Mouse (Mus musculus): ENCODE measurements around the gene Exosc9.

Exosc9 gene

DNA sequence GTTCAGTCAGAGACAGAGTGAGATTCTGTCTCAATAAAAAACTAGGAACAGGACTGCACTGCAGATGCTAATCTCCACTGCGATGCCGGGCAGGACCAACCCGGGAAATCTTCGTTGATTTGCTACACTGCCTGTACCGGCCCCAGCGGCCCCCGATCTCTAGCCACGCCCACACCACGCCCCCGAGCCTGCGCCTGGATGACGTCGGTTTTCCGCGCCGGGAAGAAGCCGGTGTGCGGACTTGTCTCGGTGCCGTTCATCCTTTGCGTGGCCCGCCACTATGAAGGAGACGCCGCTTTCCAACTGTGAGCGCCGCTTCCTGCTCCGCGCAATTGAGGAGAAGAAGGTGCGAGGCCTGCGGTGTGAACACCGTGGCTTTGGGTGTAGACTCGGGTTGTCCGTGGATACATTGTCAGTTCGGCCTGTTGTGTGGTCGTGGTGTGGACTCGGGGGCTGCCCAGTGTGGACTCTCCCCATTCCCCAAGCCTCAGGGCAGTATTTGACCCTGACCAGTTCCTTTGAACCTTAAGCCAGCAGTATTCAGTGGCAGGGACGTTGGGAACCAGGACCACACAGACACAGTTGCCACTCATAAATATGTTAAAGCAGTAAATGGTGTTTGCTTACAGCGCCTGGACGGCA is at the start of gene Exosc9:
Exosc9 (plus strand) TSS at position 201 of the 642 bp plus-strand sequence.
- DNase-seq (ENCODE audit: low spot score in 2 of 2): peak; percentile 97 to 98

DNA sequence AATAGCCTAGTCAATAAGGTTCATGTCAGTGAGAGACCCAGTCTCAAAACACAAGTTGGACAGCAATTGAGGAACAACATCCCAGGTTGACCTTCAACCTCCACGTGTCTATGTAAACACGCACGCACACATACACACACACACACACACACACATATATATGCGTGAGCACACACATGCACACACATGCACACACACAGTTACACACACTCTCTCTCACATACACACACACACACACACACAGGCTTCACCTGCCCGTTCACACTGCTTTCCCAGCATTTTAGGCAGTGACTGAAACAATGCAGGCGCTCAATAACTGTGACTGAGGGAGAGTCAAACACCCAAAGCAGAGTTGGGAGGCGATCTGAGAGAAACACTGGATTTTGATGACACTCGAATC is 47.1 kb upstream of the Exosc9 start:
- DNase-seq (ENCODE audit: low spot score in 2 of 2): no peak

DNA sequence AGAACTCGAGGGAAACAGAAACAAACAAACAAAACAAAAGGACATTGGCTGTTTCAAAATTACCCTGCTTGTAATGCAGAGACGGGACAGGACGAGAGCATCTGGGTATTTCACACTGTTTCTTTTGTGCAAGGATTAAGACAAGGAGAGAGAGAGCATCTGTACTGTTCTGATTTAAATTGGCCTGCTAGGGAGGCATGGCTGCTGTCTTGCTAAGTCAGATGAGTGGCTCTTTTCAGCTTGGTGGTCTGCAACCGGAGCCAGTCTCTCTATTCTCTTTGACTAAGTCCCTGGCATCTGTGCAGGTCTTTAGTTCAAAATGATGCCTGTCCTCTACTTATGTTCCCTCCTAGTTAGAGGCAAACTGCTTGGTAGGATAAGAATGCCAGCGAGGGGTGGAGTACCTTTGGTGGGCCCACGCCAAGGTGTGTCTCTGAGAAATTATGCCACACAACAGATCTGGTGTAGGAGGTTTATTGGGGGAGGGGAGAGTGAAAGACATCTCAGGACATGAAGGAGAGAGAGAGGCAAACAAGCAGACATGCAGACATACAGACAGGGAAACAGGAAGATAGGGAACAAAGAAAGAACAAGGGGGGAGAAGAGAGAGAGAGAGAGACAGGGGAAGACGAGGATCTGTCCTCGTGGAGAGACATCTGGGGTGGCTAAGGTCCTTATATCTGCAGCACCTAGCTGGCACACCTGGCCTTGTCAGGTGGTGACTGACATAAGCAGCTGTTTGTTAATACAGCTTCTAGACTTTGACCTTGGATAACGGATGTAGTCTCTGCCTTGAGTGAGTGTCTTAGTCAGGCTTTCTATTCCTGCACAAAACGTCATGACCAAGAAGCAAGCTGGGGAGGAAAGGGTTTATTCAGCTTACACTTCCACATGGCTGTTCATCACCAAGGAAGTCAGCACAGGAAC is 46.3 kb upstream of the Exosc9 start:
- DNase-seq (ENCODE audit: low spot score in 2 of 2): no peak

DNA sequence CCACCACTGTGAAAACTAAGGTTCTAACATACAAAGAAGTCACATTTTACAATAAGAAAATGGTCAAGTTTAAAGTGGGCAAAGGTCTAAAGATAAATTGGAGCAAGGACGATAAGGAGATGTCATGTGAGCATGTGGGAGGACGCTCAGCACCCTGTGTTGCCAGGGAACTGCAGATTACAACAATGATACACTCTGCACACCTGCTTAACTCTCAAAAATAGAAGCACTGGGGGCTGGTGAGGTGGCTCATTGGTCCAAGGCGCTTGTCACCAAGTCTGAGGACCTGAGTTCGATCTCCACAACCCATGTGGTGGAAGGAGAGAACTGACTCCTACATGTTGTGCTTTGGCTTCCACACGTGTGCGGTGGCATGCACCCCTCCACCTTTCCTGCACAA is 40.9 kb upstream of the Exosc9 start:
- DNase-seq (ENCODE audit: low spot score in 2 of 2): no peak

DNA sequence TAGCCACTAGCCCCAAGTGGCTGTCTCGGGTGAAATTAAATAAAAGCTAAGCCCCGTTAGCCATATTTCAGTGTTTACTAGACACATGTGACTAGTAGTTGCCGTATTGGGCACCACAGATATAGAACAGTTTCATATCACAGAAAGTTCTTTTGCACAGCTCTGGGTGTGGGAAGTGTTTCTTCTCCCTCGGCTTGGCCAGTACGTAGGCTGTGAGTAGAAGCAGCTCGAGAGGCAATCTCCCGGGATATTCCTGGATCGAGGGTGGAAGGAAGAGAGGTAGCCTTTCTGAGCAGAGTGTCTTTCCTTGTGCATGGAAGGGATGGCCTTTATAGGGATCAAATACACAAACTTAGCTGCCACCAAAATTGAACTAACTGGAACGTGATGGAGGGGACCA is 36.2 kb upstream of the Exosc9 start:
- peak; percentile 61 to 63 for DNase-seq (ENCODE audit: low spot score in 2 of 2)

DNA sequence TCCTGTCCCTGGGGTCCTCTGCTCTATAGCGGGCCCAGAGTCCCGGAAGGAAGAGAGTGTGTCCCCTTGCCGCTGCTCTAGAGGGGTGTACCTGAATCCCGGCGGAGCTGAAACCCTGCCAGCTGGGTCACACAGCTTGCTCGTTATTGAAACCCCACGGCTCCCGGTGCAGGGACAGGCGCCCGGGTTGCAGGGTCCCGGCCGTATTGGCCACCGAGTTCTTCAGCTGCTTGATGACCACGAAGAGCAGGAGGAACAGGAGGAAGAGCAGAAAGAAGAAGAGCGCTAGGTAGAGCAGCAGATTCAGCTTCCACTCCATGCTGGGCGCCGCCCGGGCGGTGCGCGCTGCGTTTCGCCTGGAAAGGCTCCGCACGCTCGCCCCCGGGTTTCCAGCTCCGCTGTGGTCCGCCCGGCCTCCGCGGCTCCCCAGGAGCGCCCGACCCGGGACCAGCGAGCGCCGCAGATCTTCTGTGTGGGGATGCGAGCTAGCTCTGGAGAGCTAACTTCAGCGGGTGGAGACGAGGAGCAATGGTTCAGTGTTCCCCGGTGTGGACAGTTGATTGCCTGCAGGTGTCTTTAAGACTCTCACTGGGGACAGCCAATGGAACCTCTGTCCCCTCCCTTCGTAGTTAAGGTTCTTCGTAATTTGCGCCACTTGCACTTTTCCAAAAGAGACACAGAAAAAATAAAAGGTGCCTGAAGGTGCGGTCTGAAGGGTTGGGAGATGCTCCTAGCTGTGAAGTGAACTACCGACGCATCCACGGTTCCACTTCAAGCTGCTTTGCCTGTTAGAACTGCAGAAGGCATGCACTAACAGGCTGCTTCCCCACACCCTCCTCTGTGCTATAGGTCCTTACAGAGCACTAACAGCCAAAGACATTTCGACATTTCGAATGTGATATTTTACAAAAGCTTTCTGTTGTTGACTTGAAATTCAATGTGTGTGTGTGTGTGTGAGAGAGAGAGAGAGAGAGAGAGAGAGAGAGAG is 31.0 kb upstream of the Exosc9 start, which contains the start of gene Gm11549:
Gm11549 (minus strand) TSS at position 741 of the 988 bp plus-strand sequence.
- DNase-seq (ENCODE audit: low spot score in 2 of 2): peak; percentile 60 to 67

DNA sequence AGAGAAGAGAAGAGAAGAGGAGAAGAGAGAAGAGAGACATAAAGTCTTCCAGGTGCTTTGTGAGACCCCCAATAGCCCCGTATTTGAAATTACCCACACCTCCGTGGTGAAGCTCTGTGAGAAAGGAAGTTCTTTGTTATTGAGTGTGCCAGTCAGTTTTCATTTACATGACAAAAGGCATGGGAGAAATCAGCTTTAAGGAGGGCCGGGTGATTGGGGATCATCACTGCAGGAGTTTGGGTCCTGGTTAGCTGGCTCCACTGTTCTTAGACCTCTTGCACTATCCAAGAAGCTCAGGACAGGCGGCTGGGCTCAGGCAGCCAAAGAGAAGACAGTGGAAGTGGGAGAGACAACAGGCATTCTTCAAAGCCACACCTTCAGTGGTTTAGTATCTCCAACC is 30.3 kb upstream of the Exosc9 start:
- DNase-seq (ENCODE audit: low spot score in 2 of 2): no peak

DNA sequence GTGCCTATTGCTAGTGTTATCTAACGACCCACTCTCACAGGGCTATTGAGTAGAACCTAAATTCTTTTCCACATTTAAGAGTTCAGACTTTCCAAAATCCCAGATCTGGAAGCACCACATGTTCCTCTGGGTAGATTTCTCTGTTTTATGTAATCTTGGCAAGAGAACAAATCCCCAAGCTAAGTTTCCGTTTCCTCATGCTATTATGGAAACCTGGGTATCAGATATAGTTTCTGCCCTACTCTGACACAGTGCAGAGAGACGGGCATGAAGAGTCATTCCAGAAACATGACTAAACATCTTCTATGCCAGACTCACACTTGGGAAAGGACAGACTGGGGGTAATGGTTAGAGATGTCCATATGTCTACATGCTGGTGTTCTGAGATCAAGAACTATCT is 27.9 kb upstream of the Exosc9 start:
- no peak for DNase-seq (ENCODE audit: low spot score in 2 of 2)

DNA sequence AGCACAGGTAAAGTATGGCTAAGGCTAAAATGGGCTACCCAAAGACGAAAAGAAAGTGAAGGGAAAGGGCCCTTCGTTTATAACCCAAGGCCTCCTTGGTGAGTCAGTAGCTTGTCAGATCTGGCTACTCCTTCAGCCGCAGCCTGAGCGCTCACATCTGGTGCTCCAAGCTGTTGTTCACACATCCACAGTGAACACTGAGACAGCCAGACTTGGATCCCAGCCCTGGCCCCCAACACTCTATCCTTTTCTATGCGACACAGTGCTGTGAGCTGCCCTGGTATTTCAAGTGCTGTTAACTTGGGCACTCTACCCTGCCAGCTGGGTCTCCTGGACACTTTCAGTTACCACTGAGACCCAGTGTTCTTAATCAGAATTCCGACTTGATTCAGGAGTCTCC is 22.1 kb upstream of the Exosc9 start:
- DNase-seq (ENCODE audit: low spot score in 2 of 2): peak; percentile 77 to 79

DNA sequence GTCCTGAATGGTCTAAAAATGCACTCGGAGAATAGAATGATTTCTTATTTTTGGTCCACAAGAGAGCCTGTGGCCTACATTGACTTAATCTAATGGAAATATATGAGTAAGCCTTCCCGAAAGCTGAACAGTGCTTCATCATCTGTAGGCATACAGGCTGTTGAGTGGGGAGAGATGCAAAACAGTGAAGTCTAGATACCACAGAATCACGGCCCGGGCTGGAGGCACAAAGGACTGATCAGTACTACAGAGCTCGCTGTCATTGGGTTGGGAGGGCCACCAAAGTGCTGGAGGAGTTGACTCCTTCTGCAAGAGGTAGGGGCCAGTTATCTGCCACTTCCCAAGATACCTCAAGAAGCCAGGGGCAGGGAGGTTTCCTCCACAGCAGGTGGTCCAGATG is 21.6 kb upstream of the Exosc9 start:
- peak in 1 of 2 experiments; percentile 21 for DNase-seq (ENCODE audit: low spot score in 2 of 2)

DNA sequence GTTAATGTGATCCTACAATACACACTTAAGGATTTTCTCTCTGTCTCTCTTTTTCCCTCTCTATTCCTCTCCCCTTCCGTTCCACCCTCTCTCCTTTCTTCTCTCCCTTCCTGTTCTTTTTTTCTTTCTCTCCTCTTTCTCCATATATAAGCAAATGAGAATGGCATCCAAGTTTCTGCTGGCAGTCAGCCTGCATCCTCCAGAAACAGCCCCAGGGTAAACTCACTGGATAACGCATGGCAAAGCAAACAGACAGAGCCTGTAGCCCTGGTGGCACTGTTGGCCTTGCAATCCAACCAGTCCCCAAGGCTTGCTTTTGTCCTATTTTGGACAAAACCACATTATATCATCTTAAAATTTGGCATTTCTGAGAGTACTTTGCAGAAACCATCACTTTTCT is 21.2 kb upstream of the Exosc9 start:
- peak in 1 of 2 experiments; percentile 36 for DNase-seq (ENCODE audit: low spot score in 2 of 2)

DNA sequence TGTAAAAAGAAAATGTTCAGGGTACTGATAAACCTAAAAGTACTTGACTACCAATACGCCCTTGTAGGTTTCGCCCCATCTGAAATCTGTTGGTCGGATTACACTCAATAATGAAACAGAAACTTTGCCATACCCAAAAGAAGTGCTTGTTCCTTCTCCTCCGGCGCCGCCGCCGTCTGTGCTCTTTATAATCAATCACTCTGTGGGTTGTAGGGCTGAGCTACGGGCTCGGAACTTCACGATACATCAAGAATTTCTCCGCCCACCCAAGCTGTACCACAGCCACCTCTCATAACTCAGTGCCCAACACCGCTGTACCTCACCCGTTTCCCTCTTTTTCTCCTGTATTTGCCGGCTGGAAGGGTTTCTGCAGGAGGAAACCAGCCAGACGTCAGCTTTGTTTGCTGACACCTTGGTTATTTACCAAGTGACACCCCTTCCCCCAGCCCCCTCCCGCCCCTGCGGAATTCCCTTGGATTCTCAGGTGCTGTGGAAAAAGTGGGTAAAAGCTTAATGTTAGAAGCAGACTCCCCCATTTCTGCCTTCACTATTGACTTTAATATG is 20.3 kb upstream of the Exosc9 start:
- DNase-seq (ENCODE audit: low spot score in 2 of 2): peak in 1 of 2 experiments; percentile 20

DNA sequence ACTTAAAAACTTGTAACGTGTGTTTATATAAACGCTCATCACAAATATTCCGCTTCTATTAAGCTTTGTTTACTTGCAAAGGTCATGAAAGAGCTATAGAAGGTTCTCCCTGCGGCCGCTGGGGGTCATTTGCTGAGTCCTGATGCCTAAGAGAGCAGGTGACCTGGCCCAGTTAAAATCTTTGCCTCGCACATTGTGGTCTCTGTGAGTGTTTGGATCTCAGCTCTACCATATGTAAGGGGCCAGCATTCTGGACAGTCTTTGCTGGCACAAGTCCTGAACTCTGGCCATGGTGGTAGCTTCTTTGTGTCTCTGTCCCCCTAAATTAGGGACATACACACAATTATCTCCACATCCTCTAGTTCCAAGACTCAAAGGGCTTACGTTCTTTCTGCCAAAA is 19.7 kb upstream of the Exosc9 start:
- DNase-seq (ENCODE audit: low spot score in 2 of 2): no peak

DNA sequence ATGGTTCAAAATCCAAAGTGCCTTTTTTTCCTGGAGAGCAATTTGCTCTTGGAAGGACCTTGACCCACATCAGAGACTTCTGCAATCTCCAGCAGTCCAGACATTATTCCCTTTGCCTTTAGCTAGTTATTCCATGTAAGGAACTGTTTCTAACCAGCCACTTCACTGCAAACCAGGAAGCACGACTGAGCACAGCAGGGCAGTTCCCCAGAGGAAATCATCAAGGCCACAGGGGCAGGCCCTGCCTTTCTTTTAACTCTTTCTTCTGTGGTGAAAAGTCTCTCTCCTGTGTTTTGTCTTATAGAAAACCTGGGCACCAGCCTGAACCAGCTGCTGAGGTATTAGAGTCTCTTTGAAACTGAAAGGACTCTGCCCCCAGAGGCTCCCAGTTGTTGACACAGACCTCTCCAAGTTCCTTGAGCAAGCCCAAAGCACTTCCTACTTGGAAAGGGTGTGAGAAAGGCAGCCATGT is 19.2 kb upstream of the Exosc9 start:
- no peak for DNase-seq (ENCODE audit: low spot score in 2 of 2)

DNA sequence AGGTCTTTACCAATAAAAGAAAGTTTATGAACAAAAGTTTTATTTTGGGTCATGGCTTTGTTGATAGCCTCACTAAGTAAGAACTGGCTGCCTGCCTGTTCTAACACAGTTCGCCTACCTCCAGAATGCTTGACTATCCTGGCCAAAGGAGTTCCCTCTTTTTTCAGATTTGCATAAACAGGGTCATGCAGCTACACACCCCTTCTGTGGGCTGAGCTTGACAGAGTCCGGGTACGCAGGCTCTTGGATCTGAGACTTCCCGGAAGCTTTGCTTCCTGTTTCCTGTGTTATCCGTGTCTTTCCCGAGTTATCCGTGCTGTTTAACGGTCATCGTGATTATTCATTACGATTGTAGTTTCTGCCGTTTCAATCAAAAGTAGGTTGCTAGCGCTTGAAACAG is 16.4 kb upstream of the Exosc9 start:
- DNase-seq (ENCODE audit: low spot score in 2 of 2): no peak

DNA sequence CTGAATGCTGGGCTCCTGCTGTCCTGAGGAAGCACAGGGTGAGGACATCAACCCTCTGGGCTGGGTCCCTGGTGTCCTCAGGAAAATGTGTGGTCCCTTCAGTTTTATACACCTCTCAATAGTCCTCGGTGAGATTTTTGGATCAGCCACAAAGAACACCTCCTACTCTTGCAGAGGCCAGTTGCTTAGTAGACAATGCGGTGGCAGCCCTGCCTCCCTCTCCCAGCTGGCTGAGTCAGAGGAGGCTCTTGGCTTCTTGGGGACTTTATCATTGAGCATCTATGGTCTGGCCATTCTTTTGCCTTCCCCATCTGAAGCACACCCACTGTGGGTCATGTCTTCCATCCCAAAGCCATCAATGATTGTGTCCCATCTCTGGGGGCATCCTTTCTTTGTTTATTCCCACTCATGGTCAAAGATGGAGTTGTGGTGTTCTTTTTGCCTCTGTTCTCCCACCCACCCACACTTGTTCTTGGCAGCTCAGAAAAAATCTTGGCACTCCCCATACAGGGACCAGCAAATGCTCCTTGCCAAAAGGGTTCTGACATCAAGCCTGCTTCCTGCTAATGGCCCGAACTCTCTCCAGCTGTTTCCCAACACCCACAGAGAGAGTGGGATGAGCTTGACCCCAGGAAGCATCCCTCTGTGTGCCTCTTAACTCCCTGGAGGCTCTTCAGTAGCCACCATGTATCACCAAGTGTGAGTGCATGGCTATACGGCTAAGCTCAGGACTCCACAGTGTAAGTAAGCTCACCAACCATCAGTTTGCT is 14.5 kb upstream of the Exosc9 start:
- DNase-seq (ENCODE audit: low spot score in 2 of 2): peak; percentile 33 to 35

DNA sequence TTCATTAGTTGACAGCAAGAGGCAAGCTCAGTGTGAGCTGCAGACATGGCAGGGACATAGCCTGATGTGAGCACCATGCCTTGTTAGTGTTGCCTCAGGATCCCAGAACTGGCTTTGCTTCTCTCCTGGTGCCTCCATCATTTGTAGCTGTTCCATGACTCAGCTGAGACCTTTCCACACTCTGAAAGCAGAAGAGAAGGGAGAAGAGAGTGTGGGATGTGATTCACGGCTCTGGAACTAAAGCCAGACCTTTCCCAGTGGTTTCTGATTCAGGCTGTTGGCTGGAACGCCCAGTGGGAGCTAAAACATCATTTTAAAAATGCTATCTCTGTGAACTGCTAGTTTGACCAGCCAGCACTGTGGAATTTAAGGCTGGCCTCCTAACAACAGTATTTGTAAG is 11.7 kb upstream of the Exosc9 start:
- peak; percentile 25 to 44 for DNase-seq (ENCODE audit: low spot score in 2 of 2)

DNA sequence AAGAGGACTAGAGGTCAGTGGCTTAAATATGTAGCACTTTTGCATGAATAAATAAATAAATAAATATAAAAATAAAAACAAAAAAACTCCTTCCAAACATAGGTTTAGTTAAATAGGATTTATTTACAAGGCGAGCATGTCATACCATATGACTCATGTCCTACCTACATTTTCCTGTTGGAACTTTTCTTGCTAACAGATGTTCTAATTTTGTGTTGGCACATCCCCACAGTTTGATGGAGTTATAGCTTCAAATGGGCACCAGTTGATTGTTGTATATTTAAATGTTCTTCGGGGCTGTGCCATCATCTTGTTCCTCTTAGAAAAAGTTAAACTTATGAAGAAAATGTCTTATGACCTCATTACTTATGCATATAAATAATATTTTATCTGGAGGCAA is 11.0 kb upstream of the Exosc9 start:
- DNase-seq (ENCODE audit: low spot score in 2 of 2): no peak

DNA sequence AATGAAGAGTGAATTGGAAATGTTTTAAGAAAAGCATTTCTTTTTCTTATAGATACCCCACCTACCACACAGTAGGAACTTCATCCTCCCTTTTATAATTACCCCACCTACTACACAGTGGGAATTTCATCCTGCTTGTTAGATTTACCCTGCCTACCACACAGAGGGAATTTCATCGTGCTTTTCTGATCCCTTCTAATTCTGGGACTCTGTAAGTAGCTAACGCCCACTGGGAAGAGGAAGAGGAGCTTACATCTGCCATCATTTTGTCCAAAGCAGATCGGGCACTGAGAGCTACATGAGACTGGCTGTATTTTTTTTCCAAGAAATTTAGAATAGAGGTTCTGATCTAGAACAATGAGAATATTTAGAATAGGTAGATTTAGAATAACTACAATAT is 7.4 kb upstream of the Exosc9 start:
- DNase-seq (ENCODE audit: low spot score in 2 of 2): no peak

DNA sequence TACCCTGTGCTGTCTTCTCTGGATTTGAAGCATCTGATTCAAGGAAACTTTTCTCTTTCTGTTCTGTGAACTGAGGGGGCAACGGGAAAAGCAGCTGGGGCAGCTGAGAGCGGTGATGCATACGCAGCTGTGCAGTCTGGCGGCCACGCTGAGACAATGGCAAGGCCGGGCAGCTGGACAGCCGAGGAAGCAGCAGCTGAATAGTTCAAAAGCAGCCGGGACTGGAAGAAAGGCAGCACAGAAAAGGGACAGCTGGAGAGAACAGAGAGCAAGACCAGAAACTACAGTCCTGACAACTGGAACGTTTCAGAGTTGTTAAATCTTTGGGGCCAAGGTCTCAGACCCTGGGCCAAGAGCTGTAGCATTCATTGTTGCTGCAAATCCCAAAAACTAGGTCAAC is 1.1 kb upstream of the Exosc9 start:
- peak in 1 of 2 experiments; percentile 25 for DNase-seq (ENCODE audit: low spot score in 2 of 2)

Measured in right cerebral cortex, adult 2 months (tissue).